22 mouse cellular contexts compared by ENCODE assay signal in the genomic region with DNA sequence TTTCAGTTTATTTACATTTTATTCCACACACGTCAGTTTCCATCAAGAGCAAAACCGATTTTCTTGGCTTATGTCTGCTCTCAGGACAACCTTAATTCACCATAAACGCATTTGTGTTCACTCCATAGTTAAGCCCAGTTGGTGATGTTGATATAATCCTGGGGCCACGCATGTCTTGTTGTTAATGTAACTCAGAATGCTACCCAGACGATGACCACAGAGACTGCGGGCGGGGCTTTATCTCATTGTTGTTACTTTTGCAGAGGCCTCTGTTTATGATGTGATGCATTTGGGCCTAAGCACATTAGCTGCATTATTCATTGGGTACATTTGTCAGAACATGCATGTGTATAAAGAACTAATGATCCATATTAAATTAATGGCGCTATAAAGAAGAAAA. TPM values are rescaled to one million over a fixed set of nuclear protein-coding genes. Genes with fewer than 3 reads are reported as not detected.
DNase-seq lines count a peak whose midpoint lies in the region; ATAC-seq lines count a peak whose summit lies in the region.
"Had no signal": no experiment of that assay in that cellular context is flagged by ENCODE, and none has a peak within 500 bp of the region (broad histone marks: within the 10 kb centered on the region; RNA-seq: fewer than 3 reads in every experiment).

No protein-coding gene starts in this region.

- no peak overlapping the region for H3K4me3 ChIP-seq in heart, embryonic 10.5 days
- H3K4me3 ChIP-seq in heart, embryonic 11.5 days (ENCODE audit: low read depth, low read length), result no peak overlapping the region
- H3K4me3 ChIP-seq in midbrain, embryonic 11.5 days (ENCODE audit: low read depth, low read length), result no peak overlapping the region
- no peak overlapping the region for H3K4me3 ChIP-seq in midbrain, embryonic 14.5 days (replicated peaks; ENCODE audit: low read depth, low read length)
- H3K4me3 ChIP-seq: embryonic facial prominence, embryonic 13.5 days; embryonic facial prominence, embryonic 15.5 days; erythroblast, embryonic 14.5 days; forebrain, embryonic 10.5 days; forebrain, embryonic 12.5 days had no signal

- no peaks in the 10 kb centered on the region for H3K36me3 ChIP-seq in heart, embryonic 10.5 days
- no peaks in the 10 kb centered on the region for H3K36me3 ChIP-seq in heart, embryonic 11.5 days (ENCODE audit: control insufficient read depth, insufficient read depth, low read length)
- H3K36me3 ChIP-seq in midbrain, embryonic 11.5 days (ENCODE audit: control insufficient read depth, insufficient read depth, low read length), result no peaks in the 10 kb centered on the region
- H3K36me3 ChIP-seq in midbrain, embryonic 14.5 days (ENCODE audit: control insufficient read depth, insufficient read depth, low read length), result no peaks in the 10 kb centered on the region
- H3K36me3 ChIP-seq: embryonic facial prominence, embryonic 13.5 days; embryonic facial prominence, embryonic 15.5 days; forebrain, embryonic 10.5 days; forebrain, embryonic 12.5 days had no signal

- no peak overlapping the region for H3K4me2 ChIP-seq in heart, embryonic 11.5 days
- H3K4me2 ChIP-seq in midbrain, embryonic 11.5 days, result no peak overlapping the region
- no peak overlapping the region for H3K4me2 ChIP-seq in midbrain, embryonic 14.5 days (ENCODE audit: low read length)
- H3K4me2 ChIP-seq: embryonic facial prominence, embryonic 13.5 days; embryonic facial prominence, embryonic 15.5 days; forebrain, embryonic 12.5 days had no signal

- peak; percentile 53 for DNase-seq in heart, embryonic 10.5 days (ENCODE audit: low spot score)
- peak; percentile 80 for DNase-seq in midbrain, embryonic 11.5 days (ENCODE audit: low spot score, missing footprints)
- DNase-seq in midbrain, embryonic 14.5 days, result no peak
- DNase-seq: adrenal gland, adult 2 months; adrenal gland, postnatal 10 days; adrenal gland, postnatal 25 days; cerebellum, adult 11 months; cerebellum, adult 18-20 months; cerebellum, adult 8-10 months; cerebellum, adult 9-11 months; cerebellum, postnatal 14 days; cerebellum, postnatal 36 days; embryo, embryonic 11 days had no signal

- 78% methylated on average over 8 of the region's 8 CpGs for WGBS in heart, embryonic 10.5 days
- WGBS in heart, embryonic 11.5 days (ENCODE audit: insufficient replicate concordance), result 77% methylated on average over 8 of the region's 8 CpGs
- 80% methylated on average over 8 of the region's 8 CpGs for WGBS in midbrain, embryonic 11.5 days
- 66% methylated on average over 8 of the region's 8 CpGs for WGBS in midbrain, embryonic 14.5 days

- H3K9ac ChIP-seq in heart, embryonic 11.5 days (ENCODE audit: low read depth, low read length), result no peak overlapping the region
- H3K9ac ChIP-seq in midbrain, embryonic 11.5 days (ENCODE audit: low read length), result no peak overlapping the region
- H3K9ac ChIP-seq in midbrain, embryonic 14.5 days (replicated peaks; ENCODE audit: low read length), result no peak overlapping the region
- H3K9ac ChIP-seq: embryonic facial prominence, embryonic 13.5 days; embryonic facial prominence, embryonic 15.5 days; forebrain, embryonic 12.5 days had no signal

- H3K27ac ChIP-seq in heart, embryonic 10.5 days, result no peak overlapping the region
- H3K27ac ChIP-seq in heart, embryonic 11.5 days (ENCODE audit: low read depth, low read length), result no peak overlapping the region
- no peak overlapping the region for H3K27ac ChIP-seq in midbrain, embryonic 11.5 days (ENCODE audit: low read depth, low read length)
- no peak overlapping the region for H3K27ac ChIP-seq in midbrain, embryonic 14.5 days (replicated peaks; ENCODE audit: low read depth, low read length)
- H3K27ac ChIP-seq: embryonic facial prominence, embryonic 13.5 days; embryonic facial prominence, embryonic 15.5 days; forebrain, embryonic 10.5 days; forebrain, embryonic 12.5 days had no signal

- peaks cover 77% of the 10 kb centered on the region for H3K27me3 ChIP-seq in heart, embryonic 10.5 days (ENCODE audit: insufficient read depth, poor library complexity, severe bottlenecking)
- H3K27me3 ChIP-seq in heart, embryonic 11.5 days (ENCODE audit: control insufficient read depth, insufficient read depth, low read length), result peaks cover 52% of the 10 kb centered on the region
- peaks cover 72% of the 10 kb centered on the region for H3K27me3 ChIP-seq in midbrain, embryonic 11.5 days (ENCODE audit: control insufficient read depth, insufficient read depth, low read length)
- peaks cover 86% of the 10 kb centered on the region for H3K27me3 ChIP-seq in midbrain, embryonic 14.5 days (ENCODE audit: control insufficient read depth, insufficient read depth, low read length)

- no peaks in the 10 kb centered on the region for H3K9me3 ChIP-seq in heart, embryonic 10.5 days
- no peaks in the 10 kb centered on the region for H3K9me3 ChIP-seq in heart, embryonic 11.5 days (replicated peaks; ENCODE audit: control insufficient read depth, low read length)
- no peaks in the 10 kb centered on the region for H3K9me3 ChIP-seq in midbrain, embryonic 11.5 days (ENCODE audit: control insufficient read depth, low read length)
- no peaks in the 10 kb centered on the region for H3K9me3 ChIP-seq in midbrain, embryonic 14.5 days (ENCODE audit: control insufficient read depth, low read length)
- H3K9me3 ChIP-seq: embryonic facial prominence, embryonic 13.5 days; embryonic facial prominence, embryonic 15.5 days; forebrain, embryonic 10.5 days; forebrain, embryonic 12.5 days had no signal

- H3K4me1 ChIP-seq in heart, embryonic 10.5 days, result peaks cover 12% of the 10 kb centered on the region; the same call in 1 of the 2 replicates
- H3K4me1 ChIP-seq in heart, embryonic 11.5 days (ENCODE audit: control insufficient read depth, insufficient read depth, low read length), result no peaks in the 10 kb centered on the region
- 0 out of 2 replicates have a peak, but pooled peaks cover 3% of the 10 kb centered on the region for H3K4me1 ChIP-seq in midbrain, embryonic 11.5 days (ENCODE audit: control insufficient read depth, insufficient read depth, low read length)
- H3K4me1 ChIP-seq in midbrain, embryonic 14.5 days (ENCODE audit: control insufficient read depth, insufficient read depth, low read length), result no peaks in the 10 kb centered on the region
- H3K4me1 ChIP-seq: forebrain, embryonic 12.5 days had no signal

- no peak for ATAC-seq in heart, embryonic 11.5 days (replicated peaks; ENCODE audit: insufficient number of reproducible peaks, low FRiP score, low TSS enrichment)
- ATAC-seq in midbrain, embryonic 11.5 days (ENCODE audit: low FRiP score), result no peak
- no peak for ATAC-seq in midbrain, embryonic 14.5 days (ENCODE audit: low FRiP score, low TSS enrichment)
- ATAC-seq: forebrain, embryonic 14.5 days; forebrain, embryonic 16.5 days had no signal

RNA-seq across cellular contexts. Expression of gene Nkx6-1, which starts 19.7 kb away (rescaled TPM):
- 0.11 and 0.87 TPM in 2 replicates for polyA plus RNA-seq in heart, embryonic 10.5 days (2016; fragmentation: Nextera tagmentation; extraction: Ambion mirVana)
- 0.07 and 0.29 TPM in 2 replicates for polyA plus RNA-seq in heart, embryonic 11.5 days (2014; fragmentation: Nextera tagmentation; extraction: Ambion mirVana)
- polyA plus RNA-seq in midbrain, embryonic 11.5 days (2014; fragmentation: Nextera tagmentation; extraction: Ambion mirVana), result 9.3 and 10.5 TPM in 2 replicates
- polyA plus RNA-seq in midbrain, embryonic 14.5 days (2014; fragmentation: Nextera tagmentation; extraction: Ambion mirVana), result 2.8 and 3.1 TPM in 2 replicates
- polyA plus RNA-seq: adrenal gland, adult 2 months; C2C12; embryonic facial prominence, embryonic 15.5 days; erythroblast, embryonic 14.5 days had no signal
